Mouse (Mus musculus): Measurements from ENCODE around the gene Cep104.
A peak's percentile ranks its signal among the peaks of the same experiment; 100 is the strongest.

Cep104 gene

GRCm38 (mm10) chr4:153974431-153975291 is at the start of gene Cep104, which contains the start of gene Dffb:
Cep104 (plus strand) TSS chr4:153975194.
Dffb (minus strand) TSS chr4:153975126.
- peak; percentile 96 for DNase-seq

- DNase-seq: no peak
These were observed 46.2 kb upstream of the Cep104 start for GRCm38 (mm10) chr4:153928772-153929299.

GRCm38 (mm10) chr4:153929425-153929824 is 45.6 kb upstream of the Cep104 start:
- DNase-seq: no peak

GRCm38 (mm10) chr4:153929921-153930320 is 45.1 kb upstream of the Cep104 start:
- no peak for DNase-seq

GRCm38 (mm10) chr4:153943243-153943642 is 31.8 kb upstream of the Cep104 start:
- DNase-seq: peak; percentile 13

- no peak for DNase-seq
These were observed 30.7 kb upstream of the Cep104 start for GRCm38 (mm10) chr4:153944261-153944660.

GRCm38 (mm10) chr4:153945741-153946140 is 29.3 kb upstream of the Cep104 start:
- DNase-seq: no peak

- DNase-seq: no peak
These were observed 24.6 kb upstream of the Cep104 start for GRCm38 (mm10) chr4:153950372-153950771.

- no peak for DNase-seq
These were observed 23.8 kb upstream of the Cep104 start for GRCm38 (mm10) chr4:153951150-153951549.

GRCm38 (mm10) chr4:153951692-153952091 is 23.3 kb upstream of the Cep104 start:
- DNase-seq: no peak

GRCm38 (mm10) chr4:153955651-153956050 is 19.3 kb upstream of the Cep104 start:
- DNase-seq: no peak

GRCm38 (mm10) chr4:153956569-153957405 is 18.2 kb upstream of the Cep104 start, which contains the start of gene A430005L14Rik:
A430005L14Rik (plus strand) TSS chr4:153957237.
- DNase-seq: peak; percentile 98

- no peak for DNase-seq
These were observed 17.3 kb upstream of the Cep104 start for GRCm38 (mm10) chr4:153957444-153958250.

- no peak for DNase-seq
These were observed 12.4 kb upstream of the Cep104 start for GRCm38 (mm10) chr4:153962631-153963030.

- DNase-seq: no peak
These were observed 8.3 kb upstream of the Cep104 start for GRCm38 (mm10) chr4:153966651-153967050.

GRCm38 (mm10) chr4:153967556-153967955 is 7.4 kb upstream of the Cep104 start:
- DNase-seq: no peak

- DNase-seq: no peak
These were observed 6.9 kb upstream of the Cep104 start for GRCm38 (mm10) chr4:153968063-153968462.

- DNase-seq: no peak
These were observed 283 bp downstream of the Cep104 start for GRCm38 (mm10) chr4:153975292-153975662.

- no peak for DNase-seq
These were observed 774 bp downstream of the Cep104 start for GRCm38 (mm10) chr4:153975768-153976167.

- no peak for DNase-seq
These were observed 4.2 kb downstream of the Cep104 start for GRCm38 (mm10) chr4:153979243-153979642.

- DNase-seq: no peak
These were observed 5.5 kb downstream of the Cep104 start for GRCm38 (mm10) chr4:153980470-153980869.

- DNase-seq: no peak
These were observed 17.7 kb downstream of the Cep104 start for GRCm38 (mm10) chr4:153992715-153993114.

All from kidney, postnatal 14 days (tissue).